Mouse (Mus musculus): ENCODE measurements around the gene D930007J09Rik. TPM values are rescaled to one million over a fixed set of nuclear protein-coding genes. Genes with fewer than 3 reads are reported as not detected.

D930007J09Rik gene
- total RNA-seq, 2 experiments from 2014 or later: 0.83 TPM; not detected in 1

DNA sequence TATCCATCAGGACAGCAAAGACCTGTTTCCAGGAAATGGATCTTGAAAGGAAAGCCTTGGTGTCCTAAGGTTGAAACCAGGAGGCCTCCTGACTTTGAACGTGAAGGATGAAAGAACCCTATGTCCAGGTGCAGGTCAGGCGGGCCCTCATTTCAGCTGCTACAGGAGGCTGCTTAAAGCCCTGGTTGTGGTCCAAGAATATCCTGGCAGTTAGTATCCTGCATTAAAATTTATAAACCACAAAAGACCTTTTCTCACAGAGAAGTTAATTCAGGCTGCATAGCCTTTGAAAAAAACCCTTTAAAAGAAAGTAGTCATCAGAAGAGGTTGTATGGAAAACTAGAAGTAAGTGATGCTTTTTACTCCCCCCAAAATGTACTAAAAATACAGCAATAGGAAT is 41.9 kb downstream of the D930007J09Rik start:
- DNase-seq (ENCODE audit: low spot score in 2 of 2): no peak

- DNase-seq (ENCODE audit: low spot score in 2 of 2): no peak
These were observed 43.6 kb downstream of the D930007J09Rik start for GRCm38 (mm10) chr13:32759036-32759435.

Other genes with a start within 250 kb of the D930007J09Rik start
- gene Mylk4, start 18.9 kb downstream of the D930007J09Rik start, total RNA-seq (2021): 100 to 1,000 TPM; 214 to 236 TPM
- 10 to 100 TPM; 24.8 to 26.7 TPM for gene Wrnip1, start 811 bp downstream of the D930007J09Rik start, total RNA-seq (2021)
- 10 to 100 TPM; 30.5 to 49.2 TPM for gene Serpinb1a, start 48.3 kb upstream of the D930007J09Rik start, total RNA-seq (2021)
- gene Serpinb1c, start 95.4 kb upstream of the D930007J09Rik start, total RNA-seq (2021): 1 to 10 TPM in 1 of 2 experiments, under 1 TPM in 1; 0.29 to 1.1 TPM
- gene Serpinb6b, start 162.4 kb upstream of the D930007J09Rik start, total RNA-seq (2021): 1 to 10 TPM; 2.1 to 2.4 TPM
- 1 to 10 TPM; 3.4 to 4.1 TPM for gene Serpinb9, start 200.4 kb upstream of the D930007J09Rik start, total RNA-seq (2021)
- under 1 TPM; 0.17 to 0.26 TPM for gene Serpinb9b, start 224.6 kb upstream of the D930007J09Rik start, total RNA-seq (2021)

Measured in gastrocnemius, postnatal 4 days (tissue).